17 mouse cellular contexts compared by ENCODE assay signal in the genomic region with DNA sequence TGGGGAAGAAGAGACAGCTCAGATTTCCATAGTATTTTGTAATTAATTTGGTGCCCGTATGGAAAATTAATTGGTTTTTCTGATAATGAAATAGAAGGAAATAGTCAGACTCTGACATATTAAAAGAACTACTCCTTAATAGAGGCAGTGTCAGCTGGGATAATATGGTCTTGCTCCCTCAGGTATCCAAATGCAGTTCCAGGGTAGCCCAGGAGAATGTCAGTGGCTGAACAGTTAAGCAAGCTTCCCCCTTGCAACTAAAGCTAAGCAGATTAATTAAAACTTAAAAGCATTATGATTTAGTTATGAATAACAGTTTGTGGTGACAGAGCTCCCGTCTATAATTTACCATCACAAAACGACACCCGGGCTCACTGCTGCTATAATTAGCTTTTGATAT.
"Had no signal": no experiment of that assay in that cellular context is flagged by ENCODE, and none has a peak within 500 bp of the region (broad histone marks: within the 10 kb centered on the region; RNA-seq: fewer than 3 reads in every experiment).

No protein-coding gene starts in this region.

- H3K4me1 ChIP-seq: midbrain, embryonic 12.5 days; neural tube, embryonic 13.5 days; neural tube, embryonic 15.5 days had no signal

- DNase-seq: lung, adult 18-20 months; lung, embryonic 14.5 days; lung, postnatal 10 days; lung, postnatal 4 days; retina, postnatal 1 day; right cerebral cortex, adult 18-20 months; right cerebral cortex, postnatal 25 days; right cerebral cortex, postnatal 4 days; spleen, adult 18-20 months; thymus, adult 18-20 months; thymus, postnatal 14 days; thymus, postnatal 36 days had no signal

- H3K27ac ChIP-seq: midbrain, embryonic 12.5 days; neural tube, embryonic 13.5 days; neural tube, embryonic 15.5 days had no signal

- H3K4me2 ChIP-seq: lung, embryonic 14.5 days; midbrain, embryonic 12.5 days; neural tube, embryonic 13.5 days; neural tube, embryonic 15.5 days had no signal

- ATAC-seq: midbrain, embryonic 16.5 days had no signal

- H3K27me3 ChIP-seq: midbrain, embryonic 12.5 days; neural tube, embryonic 13.5 days; neural tube, embryonic 15.5 days had no signal

- H3K9me3 ChIP-seq: midbrain, embryonic 12.5 days; neural tube, embryonic 13.5 days; neural tube, embryonic 15.5 days had no signal

- H3K4me3 ChIP-seq: midbrain, embryonic 12.5 days; myocyte; neural tube, embryonic 13.5 days; neural tube, embryonic 15.5 days had no signal

- H3K36me3 ChIP-seq: midbrain, embryonic 12.5 days; neural tube, embryonic 13.5 days; neural tube, embryonic 15.5 days had no signal

- H3K9ac ChIP-seq: lung, embryonic 14.5 days; midbrain, embryonic 12.5 days; neural tube, embryonic 13.5 days; neural tube, embryonic 15.5 days had no signal
